Mouse (Mus musculus) right cerebral cortex, adult 2 months (tissue): ENCODE data around the gene Gm10031.

Experiments
- DNase-seq, 2 experiments: peaks; one replicate each; pipeline ENCODE4 v3.0.0; 2021 to 2022; ENCODE audit warnings: low spot score in 2 of 2

Gm10031 gene

DNA sequence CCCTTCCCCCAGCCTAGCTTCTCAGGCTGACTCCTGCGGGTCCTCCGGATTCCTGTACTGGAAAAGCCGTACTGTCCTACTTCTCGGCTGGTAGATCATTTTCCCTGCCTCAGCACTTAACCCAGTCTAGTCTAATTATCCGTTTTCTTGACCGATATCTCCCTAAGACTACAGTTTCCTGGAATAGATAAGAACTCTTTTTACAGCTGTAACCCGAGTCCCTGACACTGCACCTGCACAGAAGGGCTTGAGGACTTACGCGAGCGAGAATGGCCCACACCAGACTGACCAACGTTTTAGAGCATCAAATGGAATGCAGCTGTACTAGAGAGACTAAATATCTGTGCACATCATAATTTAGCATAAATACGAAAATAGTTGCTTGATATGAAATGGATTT lies 20.2 kb downstream of the Gm10031 start:
- DNase-seq: no peak

DNA sequence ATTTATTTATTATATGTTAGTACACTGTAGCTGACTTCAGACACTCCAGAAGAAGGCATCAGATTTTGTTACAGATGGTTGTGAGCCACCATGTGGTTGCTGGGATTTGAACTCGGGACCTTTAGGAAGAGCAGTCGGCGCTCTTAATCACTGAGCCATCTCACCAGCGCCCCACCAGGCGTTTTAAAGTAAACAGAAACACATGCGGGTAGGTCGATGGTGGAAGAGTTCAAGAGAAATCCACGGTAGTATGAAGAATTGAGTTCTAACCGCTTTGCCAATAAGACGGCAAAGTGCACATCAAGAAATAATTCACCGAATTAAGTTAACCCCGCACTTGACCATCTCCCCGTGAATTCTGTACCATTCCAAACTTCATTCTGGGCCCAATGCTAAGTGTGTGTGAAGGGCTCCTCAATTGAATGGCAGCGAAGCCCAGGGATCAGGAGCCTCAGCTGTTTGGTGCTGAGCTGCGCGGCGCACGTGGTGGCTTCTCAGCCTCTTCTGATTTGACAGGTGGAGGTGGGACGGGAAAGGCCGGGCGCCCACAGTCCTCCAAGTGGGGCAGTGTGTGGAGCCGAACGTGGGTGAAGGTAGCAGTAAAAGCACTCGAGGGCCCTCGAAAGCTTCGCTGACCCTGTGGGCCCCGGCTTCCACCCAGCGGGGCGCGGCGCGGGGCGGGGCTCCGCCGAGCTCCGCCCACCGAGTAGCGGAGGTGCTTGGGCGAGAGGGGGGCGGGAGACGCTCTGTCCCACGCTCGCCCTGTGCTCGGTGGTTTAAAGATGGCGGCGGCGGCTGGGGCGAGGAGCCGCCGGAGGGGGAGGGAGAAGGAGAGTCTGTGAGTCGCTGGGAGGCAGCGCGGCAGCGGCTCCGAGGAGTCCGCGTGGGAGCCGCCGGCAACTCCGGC lies 34.5 kb downstream of the Gm10031 start, which contains the start of gene Abl2:
Abl2 (plus strand) TSS at position 763 of the 907 bp plus-strand sequence.
- peak; percentile 79 to 82 for DNase-seq

DNA sequence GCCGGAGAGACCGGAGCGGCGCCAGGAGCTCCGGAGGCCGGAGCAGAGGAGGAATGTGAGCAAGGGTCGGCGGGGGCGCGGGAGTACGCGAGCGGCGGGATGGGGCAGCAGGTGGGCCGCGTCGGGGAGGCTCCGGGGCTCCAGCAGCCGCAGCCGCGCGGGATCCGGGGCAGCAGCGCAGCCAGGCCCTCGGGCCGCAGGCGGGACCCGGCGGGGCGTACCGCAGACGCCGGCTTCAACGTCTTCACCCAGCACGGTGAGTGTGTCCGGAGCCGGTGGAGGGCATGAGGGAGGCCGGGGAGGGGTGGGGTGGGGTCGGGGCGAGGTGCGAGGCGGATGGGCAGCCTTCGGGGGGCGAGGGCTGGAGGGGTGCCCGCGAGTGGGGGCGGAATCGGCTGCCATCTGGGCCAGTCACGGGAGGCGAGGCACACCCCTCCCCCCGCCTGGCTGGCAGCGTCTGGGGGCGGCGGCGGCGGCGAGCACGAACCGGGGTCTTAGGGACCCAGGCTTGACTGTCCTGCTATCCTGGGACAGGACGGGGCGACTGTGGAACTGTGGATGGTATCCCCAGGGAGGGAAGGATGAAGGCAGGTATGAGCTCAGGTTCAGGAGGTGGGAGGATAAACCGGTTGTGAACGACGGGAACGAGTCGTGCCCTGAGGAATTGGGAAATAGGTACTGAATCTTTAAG lies 35.3 kb downstream of the Gm10031 start:
- peak; percentile 49 for DNase-seq

DNA sequence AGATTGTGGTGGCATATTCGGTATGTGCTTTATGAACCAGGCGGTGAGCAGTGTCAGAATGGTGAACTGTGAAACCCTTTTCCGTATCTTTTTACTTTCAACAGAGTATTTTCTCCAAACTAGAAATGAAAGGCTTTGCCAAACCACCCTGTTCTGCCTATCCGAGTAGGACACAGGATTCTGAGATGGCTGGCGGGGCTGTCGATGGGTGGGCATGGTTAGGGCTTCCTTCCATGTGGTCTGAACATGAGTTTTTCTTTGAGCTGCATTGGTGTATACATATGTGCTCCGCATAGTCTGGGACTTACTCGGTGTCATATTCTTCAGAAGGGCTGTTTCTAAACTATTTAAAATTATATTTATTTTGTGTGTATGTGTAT lies 35.8 kb downstream of the Gm10031 start:
- no peak for DNase-seq

DNA sequence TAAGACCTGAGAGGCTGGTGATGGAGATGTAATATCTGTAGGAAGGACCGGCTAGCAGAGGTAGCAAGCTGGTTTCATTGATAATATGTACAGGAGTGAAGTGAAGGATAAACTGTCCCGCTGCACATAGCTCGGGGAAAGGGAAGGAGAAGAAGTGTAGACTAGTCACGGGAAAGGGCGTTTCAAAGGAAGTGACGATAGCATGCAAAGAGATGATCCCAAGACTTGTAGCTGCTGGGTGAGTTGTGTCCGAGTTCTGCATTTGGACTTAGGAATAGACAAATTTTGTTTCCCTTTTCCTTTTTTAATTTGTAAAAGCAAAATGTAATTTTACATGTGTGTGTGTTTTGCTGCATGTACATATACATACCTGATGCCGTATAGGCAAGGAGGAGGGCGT lies 36.7 kb downstream of the Gm10031 start:
- DNase-seq: no peak

DNA sequence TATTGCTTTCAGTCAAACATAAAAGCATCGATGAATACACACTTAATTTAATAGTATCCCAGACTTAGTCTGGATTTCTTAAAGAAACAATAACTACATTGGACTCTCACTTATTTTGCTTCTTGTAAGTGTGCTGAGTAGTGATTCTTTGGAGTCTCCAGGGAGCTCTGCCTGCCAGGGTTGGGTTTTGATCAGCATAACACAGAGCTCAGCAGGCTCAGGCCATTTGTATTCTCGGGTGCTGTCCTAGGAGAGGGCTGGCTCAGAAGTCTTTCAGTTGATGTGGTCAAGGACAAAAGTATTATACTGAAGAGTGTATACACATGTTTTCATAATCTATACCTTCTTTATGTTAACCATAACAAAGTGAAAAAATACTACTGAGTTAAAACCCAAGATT lies 41.5 kb downstream of the Gm10031 start:
- no peak for DNase-seq

DNA sequence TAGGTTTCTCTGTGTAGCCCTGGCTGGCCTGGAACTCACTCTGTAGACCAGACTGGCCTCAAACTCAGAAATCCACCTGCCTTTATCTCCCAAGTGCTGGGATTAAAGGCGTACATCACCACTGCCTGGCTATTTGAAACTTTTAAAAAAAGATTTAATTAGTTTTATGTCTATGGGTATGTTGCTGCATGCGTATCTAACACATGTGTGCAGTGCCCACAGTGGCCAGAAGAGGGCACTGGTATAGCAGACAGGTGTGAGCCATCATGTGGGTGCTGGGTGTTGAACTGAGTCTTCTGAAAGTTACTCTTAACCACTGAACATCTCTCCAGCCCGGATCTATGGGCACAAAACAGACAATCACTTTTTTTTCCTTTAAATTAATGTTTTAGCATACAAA lies 42.3 kb downstream of the Gm10031 start:
- DNase-seq: no peak

DNA sequence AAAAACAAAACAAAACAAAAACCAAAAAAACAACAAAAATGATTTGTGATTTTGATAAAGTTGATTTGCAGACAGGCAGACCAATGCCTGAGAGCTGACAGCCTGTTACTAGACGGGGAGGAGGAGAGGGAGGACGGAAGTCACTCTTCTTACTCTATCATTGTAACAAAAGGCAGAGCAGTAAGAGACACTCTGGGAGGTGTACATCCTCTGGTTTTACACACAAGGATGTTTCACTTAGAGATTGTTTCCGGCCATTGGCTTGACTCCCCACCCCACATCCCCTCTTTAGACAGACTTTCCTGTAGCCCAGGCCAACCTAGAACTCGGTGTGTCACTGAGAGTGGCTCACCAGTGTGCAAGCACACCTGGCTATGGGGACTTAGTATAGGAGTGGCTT lies 45.8 kb downstream of the Gm10031 start:
- DNase-seq: no peak

DNA sequence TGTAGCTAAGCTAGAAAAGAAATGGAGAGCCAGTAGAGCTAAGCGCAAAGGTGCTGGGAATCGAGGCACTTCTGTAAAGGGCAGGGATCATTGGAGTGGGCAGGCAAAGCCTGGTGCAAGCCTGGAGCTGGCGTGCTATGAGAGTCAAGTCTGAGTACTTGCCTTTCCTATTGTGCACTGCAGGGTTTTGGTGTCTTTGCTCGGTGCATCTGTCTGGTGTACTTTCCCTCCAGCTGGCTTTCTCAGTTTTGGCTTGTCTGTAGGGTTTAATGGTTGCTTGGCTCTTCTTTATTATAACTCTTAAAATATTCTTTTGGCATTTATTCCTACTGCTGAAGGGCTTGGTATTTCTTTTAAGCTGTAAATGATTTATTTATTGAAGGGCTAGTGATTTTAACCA lies 49.1 kb downstream of the Gm10031 start:
- no peak for DNase-seq
